Mouse (Mus musculus) spleen, postnatal 10 days (tissue): ENCODE results near the gene Cdk19.
"Not testable (repeated sequence)": the region's sequence is repeated elsewhere in the genome, so short reads cannot be mapped to it uniquely, and the experiment has no call there.

Source experiments
- DNase-seq, 2 experiments: peaks; one replicate each; pipeline ENCODE4 v3.0.0; 2021 to 2022; ENCODE audit warnings: low spot score in 2 of 2

Cdk19 gene

DNA sequence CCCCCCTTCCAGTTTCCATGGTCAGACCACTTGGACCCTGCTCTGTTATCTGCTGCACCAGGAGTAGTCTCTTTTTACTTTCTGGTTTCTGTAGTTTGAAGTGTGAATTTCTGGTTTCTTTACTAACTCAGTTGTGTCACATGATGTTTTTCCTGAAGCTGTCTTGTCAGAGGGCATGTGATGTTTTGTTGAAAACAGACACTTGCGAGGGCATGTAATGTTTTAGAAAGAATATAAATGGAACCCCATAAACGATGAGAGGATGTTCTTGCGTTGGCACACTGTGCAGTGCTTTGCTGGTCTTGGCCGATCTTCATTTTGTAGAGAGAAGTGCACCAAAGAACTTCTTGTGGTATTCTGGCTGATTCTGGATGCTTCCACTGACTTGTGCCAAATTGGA lies 46.8 kb downstream of the Cdk19 start:
- DNase-seq, result no peak

DNA sequence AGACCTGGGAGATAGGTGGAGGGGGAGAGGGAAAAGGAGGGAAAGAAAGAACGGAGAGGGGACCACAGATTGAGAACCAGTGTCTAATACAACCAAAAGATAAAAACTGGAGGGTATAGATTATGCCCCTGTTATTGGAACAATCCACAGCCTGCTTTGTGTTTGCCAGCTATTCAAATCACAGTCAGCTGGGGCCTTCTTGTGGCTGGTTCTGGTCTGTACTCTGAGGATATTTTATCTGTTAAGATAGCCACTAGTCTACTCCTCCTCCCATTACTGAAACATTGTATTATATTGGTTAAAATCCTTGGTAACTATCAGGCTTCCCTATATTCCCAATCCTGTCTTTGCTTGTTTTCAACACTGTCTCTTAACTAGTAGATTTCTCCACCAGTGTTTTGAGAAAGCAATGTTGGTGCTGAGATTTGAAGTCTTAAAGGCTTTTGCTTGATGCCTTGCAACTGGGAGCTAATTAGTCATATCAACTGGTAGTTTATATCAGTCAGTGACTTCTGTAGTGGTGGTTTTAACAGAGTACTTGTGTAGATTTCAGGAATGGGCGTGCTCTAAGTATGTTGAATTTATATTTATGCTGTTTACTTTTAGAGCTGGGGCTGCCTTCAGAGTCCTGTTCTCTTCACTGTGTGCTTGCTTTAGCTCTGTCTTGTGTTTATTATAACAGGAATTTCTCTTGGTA lies 54.2 kb downstream of the Cdk19 start:
- DNase-seq, result no peak

DNA sequence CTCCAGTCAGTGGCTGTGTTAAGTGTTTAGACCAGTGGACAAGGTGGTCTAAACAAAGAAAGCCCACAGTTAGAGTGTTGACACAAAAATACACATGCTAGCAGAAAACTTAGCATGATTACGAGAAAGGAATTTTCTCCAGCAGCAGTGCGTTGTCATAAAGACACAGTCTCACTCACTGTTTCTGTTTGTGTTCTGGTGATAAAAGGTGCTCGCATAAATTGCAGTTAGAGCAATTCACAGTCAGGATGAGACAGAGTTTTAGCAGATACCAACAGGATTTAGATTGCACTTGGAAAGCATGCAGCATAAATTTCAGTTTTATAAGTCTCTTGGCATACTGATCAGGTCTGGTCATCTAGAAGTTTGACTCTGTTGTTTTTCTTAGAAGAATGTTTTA lies 59.5 kb downstream of the Cdk19 start:
- no peak for DNase-seq

DNA sequence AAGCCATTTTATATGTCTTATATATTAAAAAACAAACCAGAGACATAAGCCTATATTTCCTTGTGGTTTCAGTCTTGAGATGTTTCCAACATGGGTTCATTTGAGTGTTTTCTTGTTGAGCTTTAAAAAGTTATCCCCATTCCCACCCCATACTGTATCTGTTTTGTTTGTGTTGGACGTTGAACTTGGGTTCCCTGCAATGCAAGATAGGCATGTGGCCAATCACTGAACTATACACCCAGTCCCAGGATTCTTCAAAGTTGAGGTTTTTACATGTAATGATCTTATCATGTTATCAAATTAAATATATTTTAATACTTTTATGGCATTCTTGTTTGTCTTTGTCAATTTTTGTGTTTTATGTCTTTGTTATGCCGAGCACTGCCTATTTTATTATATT lies 60.0 kb downstream of the Cdk19 start:
- no peak for DNase-seq

DNA sequence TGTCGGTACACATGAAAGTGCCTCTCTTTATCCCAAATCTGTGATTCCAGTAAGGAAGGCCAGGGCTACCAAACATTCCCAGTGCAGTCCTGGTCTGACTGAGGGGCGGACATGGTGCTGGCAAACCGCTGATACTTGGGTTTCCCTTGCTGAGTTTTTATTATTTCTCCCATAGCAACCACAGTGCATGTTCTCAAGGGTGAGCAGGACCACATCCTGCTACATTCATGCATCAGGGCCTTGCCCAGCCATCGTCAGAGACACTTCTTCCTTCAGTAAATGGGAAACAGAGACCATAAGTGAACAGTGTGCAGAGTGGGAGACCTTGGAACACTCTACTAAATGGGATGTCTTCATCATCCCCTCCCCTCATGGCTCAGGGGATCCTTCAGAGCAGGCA lies 60.9 kb downstream of the Cdk19 start:
- DNase-seq, result no peak

DNA sequence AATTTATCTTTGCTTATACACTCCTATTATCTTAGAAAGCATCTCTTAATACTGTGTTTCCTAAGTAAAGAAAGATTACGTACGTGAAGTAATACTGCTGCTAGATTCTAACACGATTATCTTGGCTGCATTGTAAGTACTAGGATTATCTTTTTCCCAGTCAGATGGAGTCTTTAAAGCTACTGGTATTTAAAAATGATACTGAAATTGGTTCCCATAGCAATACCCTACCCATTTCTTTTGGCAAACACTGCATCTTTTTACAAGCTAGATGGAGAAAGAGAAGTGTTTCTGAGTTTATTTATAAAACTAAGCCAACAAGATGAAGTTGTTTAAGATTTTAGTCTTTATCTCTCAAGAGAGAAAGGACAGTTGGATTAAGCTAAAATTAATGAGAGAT lies 67.3 kb downstream of the Cdk19 start:
- DNase-seq, result no peak

DNA sequence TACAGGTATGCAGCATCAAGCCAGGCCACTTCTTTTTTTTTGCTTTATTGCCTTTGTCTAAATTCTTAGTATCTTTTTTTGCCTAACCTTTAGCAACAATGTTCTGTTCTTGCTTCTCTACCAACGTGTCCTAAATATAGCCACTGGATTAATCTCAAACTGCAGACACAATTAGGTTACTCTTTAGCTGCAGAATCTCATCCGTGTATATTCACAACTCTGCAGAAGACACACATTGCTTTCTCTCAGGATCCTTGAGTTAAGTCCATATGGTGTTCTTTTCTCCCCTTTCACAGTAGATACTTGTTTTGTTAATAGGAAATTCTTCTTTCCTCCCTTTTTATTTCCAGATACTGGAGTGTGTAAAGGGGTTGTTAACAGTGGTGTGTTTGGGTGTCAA lies 70.0 kb downstream of the Cdk19 start:
- no peak for DNase-seq

DNA sequence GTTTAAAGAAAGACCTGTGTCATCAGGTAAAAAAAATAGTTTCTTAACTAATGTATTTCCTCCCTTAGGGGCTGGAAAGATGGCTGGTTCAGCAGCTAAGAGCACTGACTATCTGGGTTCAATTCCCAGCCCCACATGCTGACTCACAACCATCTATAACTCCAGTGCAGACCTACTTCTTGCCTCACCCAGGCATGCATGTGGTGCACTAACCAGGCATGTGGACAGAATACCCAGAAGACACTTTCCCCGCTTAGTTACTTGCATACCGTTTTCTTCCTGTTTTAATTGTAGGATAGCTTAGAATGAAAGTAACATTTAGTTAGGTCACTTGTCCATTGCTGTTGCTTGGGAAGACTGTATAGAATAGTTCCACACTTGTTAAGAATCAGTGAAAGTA lies 72.0 kb downstream of the Cdk19 start:
- no peak for DNase-seq

DNA sequence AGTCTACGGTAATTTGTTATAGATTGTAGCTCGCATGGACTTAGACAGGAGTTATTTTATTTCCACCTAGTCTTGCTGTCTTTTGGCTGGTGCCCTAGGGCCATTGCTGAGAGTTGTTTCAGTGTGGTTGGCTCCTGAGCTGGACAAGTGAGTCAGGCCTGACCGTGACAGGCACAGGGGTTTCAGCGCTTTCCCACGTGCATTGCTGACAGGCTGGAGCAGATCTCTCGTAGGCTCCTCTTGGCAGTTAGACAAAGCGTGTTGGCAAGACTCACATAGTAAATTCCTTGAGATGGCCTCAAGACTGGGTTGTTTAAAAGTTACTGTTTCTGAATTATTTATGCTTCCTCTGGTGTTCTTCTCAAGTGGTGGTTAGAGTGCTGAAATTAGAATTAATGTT lies 77.6 kb downstream of the Cdk19 start:
- DNase-seq, result no peak

DNA sequence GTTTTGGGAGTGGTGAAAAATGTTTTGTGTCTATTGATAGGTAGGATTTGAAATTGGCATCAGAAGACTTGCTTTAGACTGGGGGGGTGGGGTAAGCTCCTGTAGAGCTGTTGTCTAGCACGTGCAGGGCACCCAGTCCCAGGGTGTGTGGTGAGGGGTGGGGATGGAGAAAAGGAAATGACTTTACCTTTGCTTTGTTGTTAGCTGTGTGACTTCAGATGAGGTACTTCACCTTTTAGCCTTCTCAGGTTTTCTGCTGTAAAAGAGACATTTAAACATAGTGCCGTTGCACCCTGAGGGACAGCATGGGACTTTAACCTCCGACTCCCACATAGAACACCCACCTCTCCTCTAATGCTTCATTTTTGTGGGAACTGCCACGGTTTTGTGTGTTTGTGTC lies 80.5 kb downstream of the Cdk19 start:
- peak in 1 of 2 experiments; percentile 33 for DNase-seq

DNA sequence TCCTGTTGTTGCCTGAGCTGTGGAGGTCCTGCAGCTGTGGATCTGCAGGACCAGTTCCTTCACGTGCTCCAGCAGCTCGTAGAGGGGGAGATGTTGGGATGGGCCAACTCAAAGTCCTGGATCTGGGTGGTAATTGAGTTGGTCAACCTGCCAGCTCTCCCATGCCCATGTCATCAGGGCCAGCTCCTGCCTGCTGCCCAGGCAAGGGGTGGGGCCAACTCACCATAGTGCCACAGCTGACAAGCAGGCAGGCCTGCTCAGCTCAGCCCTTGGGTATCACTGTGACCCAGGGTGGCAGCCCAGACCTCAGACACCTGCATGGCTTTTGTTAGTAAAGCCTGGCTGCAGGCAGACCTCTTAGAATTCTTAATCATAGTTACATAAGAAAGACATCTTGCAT lies 81.3 kb downstream of the Cdk19 start:
- no peak for DNase-seq

DNA sequence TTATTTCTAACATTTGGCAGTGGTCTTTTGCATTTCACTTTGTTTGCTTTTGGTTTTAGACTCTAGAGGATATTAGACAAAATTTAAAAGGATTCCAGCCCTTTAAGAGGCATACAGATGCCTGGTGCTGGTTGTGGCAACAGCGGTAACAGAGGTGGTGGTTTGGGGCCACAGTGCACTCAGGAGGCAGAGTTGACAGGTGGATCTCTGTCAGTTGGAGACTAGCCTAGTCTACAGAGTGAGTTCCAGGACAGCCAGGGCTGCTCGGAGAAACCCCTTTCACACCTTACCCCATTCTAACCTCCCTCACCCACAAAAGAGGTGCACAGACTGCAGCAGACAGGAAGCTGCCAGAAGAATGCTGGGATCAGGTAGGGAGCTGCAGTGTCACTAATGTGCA lies 82.4 kb downstream of the Cdk19 start:
- no peak for DNase-seq

DNA sequence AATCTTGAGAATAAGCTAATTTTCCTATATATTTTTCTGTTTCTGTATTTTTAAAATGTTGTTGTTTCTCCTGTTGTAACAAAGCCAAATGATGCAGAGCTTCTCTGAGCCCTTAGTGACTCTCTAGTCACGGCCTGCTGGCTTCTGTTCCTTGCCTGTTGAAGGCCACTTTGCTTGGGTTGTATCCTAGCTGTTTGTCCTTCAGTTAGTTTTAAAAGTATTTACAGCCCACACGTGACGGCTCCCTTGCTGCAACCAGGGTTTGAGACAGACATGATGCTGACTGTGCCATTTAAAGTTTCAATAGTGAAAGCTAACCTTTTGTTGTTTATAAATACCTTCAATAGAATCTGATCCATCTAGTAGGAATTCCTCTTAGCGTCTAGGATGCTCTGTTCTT lies 83.3 kb downstream of the Cdk19 start:
- DNase-seq, result no peak

DNA sequence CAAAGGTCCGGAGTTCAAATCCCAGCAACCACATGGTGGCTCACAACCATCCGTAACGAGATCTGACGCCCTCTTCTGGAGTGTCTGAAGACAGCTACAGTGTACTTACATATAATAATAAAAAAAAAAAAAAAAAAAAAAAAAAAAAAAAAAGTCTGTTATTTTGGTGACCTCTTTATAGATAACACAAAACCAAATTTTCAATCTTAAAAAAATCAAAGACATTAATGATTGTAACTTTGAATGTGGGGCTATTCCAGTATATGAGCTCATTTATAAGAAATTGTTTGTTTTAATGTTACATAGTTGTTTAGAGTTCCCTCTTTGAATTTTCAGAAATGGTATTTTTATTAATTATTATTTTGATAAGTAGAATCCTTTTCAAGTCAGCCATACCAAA lies 85.1 kb downstream of the Cdk19 start:
- DNase-seq, result not testable (repeated sequence)

DNA sequence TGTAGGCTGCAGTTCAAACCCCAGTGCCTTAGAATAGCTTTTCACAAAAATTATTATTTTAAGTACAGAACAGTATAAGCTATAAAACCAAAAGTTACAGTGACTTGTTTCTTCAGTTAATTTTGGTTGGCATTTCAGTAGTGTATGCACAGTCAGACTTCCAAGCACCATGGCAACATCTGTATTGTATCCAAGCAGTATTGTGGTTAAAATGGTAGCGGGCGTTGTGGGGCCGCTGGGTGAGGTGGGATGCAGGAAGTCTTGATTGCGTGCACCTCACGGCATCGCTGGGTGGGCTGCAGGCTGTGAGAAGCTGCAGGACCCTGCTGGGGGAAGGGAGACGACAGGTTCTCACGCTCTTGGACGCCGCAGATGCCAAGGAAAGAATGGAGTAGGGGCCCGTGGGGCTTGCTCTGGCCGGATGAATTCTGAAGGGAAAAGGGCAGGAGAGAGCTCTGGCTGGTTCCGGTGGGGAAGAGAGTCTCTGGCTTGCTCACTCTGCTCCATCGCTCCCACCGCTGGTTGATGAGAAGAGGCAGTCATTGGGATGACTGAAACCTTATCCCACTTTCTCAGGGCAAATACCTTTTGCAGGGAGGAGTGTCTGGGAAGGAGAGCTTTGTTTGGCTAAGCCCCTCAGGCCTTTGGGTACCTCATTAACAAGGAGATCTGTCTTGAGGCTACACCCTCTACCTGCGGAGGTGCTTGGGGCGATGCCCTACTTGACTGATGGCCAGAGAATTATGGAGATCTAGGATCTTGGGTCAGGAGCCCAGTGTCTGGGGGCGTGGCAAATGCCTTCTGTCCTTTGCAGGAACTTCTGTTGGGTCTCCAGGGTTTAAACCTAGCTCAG lies 86.1 kb downstream of the Cdk19 start:
- DNase-seq, result no peak

DNA sequence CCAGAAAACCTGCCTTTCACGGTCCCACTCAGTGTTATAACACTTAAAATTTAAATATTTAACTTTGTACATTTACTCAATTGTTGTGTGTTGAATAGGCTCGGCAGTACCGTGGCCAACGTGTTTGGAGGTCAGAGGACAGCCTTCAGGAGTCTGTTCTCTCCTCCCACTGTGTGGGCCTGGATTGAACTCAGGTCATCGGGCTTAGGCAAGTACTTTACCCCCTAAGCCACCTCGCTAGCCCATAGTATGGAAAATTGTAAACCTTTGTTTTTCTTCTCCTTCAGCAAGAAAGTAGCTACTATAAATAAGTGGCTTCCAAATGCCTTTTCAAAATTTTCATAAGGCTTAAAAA lies 86.7 kb downstream of the Cdk19 start:
- DNase-seq, result no peak

DNA sequence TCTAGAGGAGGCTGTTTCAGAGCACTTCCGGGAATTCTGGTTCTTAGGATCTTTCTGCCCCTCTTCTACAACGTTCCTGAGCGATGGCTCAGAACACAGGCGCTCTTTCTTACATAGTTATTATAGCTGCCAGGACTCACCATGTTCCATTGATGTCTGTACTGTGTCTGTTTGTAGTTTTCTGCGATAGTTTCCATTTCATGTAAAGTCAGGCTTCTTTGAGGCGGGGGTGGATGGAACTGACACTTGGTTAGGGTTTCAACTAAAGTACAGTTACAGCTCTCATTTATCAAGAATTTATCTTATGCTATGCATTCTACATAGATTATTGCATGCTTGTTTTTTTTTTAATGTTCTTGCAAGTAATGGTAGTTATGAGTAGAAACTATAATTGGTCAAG lies 89.3 kb downstream of the Cdk19 start:
- DNase-seq, result no peak

DNA sequence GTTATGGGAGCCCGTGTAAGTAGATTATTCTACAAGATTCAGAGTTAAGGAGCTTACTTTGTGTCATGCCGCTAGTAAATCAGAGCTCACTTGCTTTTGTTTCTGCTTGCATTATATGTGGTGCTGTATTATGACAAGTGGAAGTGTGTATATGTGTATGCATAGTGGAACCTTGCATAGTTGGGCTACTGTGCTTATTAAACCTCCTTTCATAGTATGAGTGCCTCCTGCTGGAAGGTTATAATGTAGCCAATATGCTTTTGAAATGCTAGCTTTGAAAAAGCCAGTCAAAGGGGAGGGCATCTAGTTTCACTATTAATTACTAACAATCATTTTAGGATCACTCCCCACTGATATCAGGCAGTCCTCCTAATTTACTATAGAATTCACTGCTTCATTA lies 89.7 kb downstream of the Cdk19 start:
- DNase-seq, result no peak

DNA sequence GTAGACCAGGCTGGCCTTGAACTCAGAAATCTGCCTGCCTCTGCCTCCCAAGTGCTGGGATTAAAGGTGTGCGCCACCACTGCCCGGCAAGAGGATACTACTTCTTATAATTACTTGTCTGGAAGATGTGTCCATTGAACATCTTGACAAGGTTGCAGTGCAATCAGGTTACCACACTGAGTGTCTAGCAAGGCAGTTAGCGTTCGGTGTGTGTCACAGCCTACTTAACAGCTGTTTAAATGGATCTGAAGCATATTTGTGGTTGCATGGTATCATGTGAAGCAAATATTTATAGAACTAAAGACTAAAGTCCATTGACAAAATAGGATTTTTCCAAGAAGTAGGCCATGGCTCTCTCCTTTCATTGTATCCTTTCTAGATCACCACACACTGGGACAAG lies 90.8 kb downstream of the Cdk19 start:
- no peak for DNase-seq

DNA sequence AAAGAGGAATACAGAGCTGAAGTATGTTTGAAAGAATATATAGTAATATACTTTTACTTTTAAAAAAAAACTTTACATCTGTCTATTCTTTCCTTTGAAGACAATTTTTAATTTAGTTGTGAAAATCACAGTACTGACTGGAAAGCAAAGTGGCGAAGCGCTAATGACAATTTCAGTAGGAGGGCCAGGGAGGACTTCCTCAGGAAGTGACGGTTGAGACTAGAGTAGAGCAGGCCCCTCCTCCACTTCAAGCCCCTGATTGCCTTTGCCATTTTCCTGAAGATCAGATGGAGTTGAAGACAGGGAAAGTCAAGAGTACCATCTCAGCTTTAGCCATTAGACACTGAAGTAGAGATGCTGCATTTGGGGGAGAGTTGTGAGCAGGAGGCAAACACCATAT lies 92.6 kb downstream of the Cdk19 start:
- no peak for DNase-seq

DNA sequence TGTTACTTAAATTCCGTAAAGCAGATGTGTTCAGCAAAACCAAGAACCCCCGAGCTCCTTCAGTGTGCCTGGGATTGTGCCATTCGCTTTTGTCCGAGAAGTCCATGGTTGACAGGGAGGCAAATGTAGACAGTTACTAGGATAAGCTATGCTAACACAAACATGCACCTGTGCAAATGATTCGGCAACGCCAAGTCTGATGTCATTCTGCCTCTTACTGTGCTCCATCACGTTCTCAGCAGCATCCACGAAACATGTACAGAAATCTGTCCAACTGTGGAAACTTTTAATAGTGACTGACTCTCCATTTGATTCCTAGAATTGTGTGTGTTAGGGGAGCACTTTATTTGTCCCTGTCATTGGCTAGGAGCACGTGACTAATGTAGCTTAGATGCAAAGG lies 93.0 kb downstream of the Cdk19 start:
- no peak for DNase-seq

DNA sequence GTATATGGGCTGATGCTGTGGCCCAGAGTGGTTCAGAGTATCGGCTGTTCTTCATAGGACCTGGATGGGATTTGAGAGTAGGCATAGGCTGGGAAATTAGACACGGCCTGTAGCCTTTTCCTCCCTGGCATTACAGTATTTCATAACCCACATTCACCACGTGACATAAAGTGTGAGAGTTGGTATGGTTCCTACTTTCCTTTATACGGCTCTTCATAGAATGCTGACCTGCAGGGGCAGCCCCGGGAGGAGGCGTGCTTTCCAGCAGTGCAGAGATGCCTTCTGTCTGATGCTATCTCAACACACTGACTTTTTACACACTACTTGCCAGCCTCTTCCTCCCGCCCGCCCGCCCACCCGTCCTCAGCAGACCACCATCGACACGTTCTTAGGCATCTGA lies 96.0 kb downstream of the Cdk19 start:
- DNase-seq, result no peak

DNA sequence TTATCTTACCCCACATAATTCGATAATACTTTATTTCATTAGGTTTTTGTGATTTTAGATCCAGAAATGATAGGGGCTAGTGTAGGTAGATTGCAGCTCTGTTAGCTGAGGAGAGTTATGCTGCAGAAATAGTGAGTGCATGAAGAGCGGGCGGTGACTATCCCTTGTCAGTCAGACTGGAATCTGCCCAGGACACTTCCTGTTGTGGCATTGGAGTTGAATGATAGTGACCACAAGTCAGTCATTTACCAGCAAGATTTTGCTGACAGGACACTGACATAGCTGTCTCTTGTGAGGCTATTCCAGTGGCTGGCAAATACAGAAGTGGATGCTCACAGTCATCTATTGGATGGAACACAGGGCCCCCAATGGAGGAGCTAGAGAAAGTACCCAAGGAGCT lies 97.8 kb downstream of the Cdk19 start:
- DNase-seq, result no peak

DNA sequence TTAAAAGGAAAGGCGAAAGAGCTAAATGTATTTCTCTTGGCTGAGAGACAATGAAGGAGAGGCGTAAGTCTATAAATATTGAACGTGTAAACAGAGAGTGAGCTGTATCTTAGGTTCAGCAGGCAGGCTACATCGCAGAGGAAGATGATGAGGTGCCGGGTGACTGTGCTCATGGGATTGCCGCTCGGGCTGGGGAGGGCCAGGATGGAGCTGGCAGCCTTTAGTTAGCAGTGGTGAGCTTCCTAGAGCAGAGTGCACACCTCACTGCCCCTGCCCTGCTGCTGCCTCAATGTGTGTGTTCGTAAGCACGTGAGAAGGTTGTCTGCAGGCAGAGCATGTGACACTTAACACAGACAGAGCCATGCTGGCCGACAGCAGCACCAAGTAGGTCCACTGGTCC lies 101.4 kb downstream of the Cdk19 start:
- DNase-seq, result no peak
